Mouse (Mus musculus) G1E (cell line): Measurements from ENCODE around the gene Sox5.

Experiments used
- CTCF ChIP-seq: IDR thresholded peaks from 2 replicates; pipeline ENCODE4 v1.5.1; 2012; ENCODE audit warnings: low read depth, low read length, inconsistent platforms, mixed read lengths
- GATA1 ChIP-seq: IDR thresholded peaks from 2 replicates; pipeline ENCODE4 v1.6.1; 2012; ENCODE audit warnings: borderline replicate concordance, low read length, inconsistent platforms, mixed read lengths
- GATA2 ChIP-seq: IDR thresholded peaks from 2 replicates; pipeline ENCODE4 v1.6.1; 2012; ENCODE audit warnings: low read depth, low read length, inconsistent platforms, borderline replicate concordance
- POLR2AphosphoS5 ChIP-seq: IDR thresholded peaks from 2 replicates; pipeline ENCODE4 v1.6.1; 2012; ENCODE audit warnings: low read depth, low read length, inconsistent platforms; ENCODE audit not compliant: insufficient replicate concordance
- TAL1 ChIP-seq: conservative IDR thresholded peaks from 2 replicates; pipeline ENCODE4 v1.6.1; 2012; ENCODE audit warnings: low read depth, low read length, inconsistent platforms, mixed read lengths

- TF ChIP-seq POLR2AphosphoS5 (no peak), CTCF (no peak), TAL1 (no peak), GATA1 (no peak), GATA2 (no peak)
Measured at GRCm38 (mm10) chr6:144265752-144266151, 516.0 kb downstream of the Sox5 start.
